Mouse (Mus musculus) bone marrow, adult 2 months (tissue): ENCODE measurements at regions not wholly inside any gene's neighbourhood (a gene's known extent, or its start where the extent isn't known, plus 50 kb on each side); places are given as distances from the start of the nearest gene placed in this dataset.

ENCODE experiments used
- CTCF ChIP-seq: fragments of 200-500 bp; IDR thresholded peaks from 2 replicates; pipeline ENCODE4 v1.5.1; 2011; ENCODE audit warnings: low read length, control low read depth; ENCODE audit not compliant: control insufficient read depth, insufficient read depth
- POLR2A ChIP-seq: fragments of 200-500 bp; IDR thresholded peaks from 2 replicates; pipeline ENCODE4 v1.6.1; 2011; ENCODE audit warnings: low read depth, mild to moderate bottlenecking, control low read depth, low read length, borderline replicate concordance; ENCODE audit not compliant: control insufficient read depth

GRCm38 (mm10) chr2:117656546-117657175, 313.9 kb upstream of the Rasgrp1 start:
- TF ChIP-seq CTCF (no peak), POLR2A (no peak)
